Mouse (Mus musculus): ENCODE results near the gene Rnf20.
A peak's percentile ranks its signal among the peaks of the same experiment; 100 is the strongest.
"Not testable (repeated sequence)": the region's sequence is repeated elsewhere in the genome, so short reads cannot be mapped to it uniquely, and the experiment has no call there.

Rnf20 gene

GRCm38 (mm10) chr4:49623916-49624315, 7.9 kb upstream of the Rnf20 start:
- DNase-seq (ENCODE audit: low read depth, low spot score): no peak
- Histone ChIP-seq H3K36me3 (ENCODE audit: control insufficient read depth, insufficient read depth, low read length, poor library complexity, severe bottlenecking) (no peaks in the 10 kb centered on the region), H3K27me3 (ENCODE audit: control insufficient read depth, insufficient read depth, low read length, poor library complexity, severe bottlenecking) (no peaks in the 10 kb centered on the region; the same call in 1 of the 2 replicates)

- not testable (repeated sequence) for DNase-seq (ENCODE audit: low read depth, low spot score); H3K27me3 ChIP-seq (ENCODE audit: control insufficient read depth, insufficient read depth, low read length, poor library complexity, severe bottlenecking)
Observed at GRCm38 (mm10) chr4:49624969-49625368, 6.8 kb upstream of the Rnf20 start.

GRCm38 (mm10) chr4:49626973-49627372, 4.8 kb upstream of the Rnf20 start:
- Histone ChIP-seq H3K36me3 (ENCODE audit: control insufficient read depth, insufficient read depth, low read length, poor library complexity, severe bottlenecking) (no peaks in the 10 kb centered on the region), H3K27me3 (ENCODE audit: control insufficient read depth, insufficient read depth, low read length, poor library complexity, severe bottlenecking) (no peaks in the 10 kb centered on the region; the same call in 1 of the 2 replicates)
- DNase-seq (ENCODE audit: low read depth, low spot score): peak; percentile 87

More at GRCm38 (mm10) chr4:49624969-49625368, 6.8 kb upstream of the Rnf20 start:
- H3K36me3 ChIP-seq (ENCODE audit: control insufficient read depth, insufficient read depth, low read length, poor library complexity, severe bottlenecking): not testable (repeated sequence)

DNA sequence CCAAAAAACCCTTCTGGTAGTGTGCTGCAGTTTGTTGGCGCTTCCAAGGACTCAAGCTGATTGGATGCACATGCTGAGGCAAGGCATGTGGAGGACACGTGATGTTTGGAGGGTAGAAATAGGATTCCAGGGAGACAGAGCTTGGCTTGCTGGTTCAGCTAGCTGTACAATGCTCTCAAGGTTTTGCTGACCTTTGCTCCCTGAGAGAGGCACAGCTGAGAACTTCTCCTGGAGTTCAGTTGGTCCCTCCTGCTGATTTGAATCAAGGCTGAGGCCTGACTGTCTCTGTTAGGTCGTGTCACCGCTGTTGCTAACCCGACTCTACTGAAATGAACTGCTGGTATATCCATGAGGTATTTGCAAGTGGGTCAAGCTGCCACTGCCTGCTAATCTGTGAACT, 2.9 kb upstream of the Rnf20 start:
- H3K36me3 ChIP-seq (ENCODE audit: control insufficient read depth, insufficient read depth, low read length, poor library complexity, severe bottlenecking): no peaks in the 10 kb centered on the region
- no peaks in the 10 kb centered on the region; the same call in 1 of the 2 replicates for H3K27me3 ChIP-seq (ENCODE audit: control insufficient read depth, insufficient read depth, low read length, poor library complexity, severe bottlenecking)
- DNase-seq (ENCODE audit: low read depth, low spot score): no peak

- H3K36me3 ChIP-seq (ENCODE audit: control insufficient read depth, insufficient read depth, low read length, poor library complexity, severe bottlenecking): no peaks in the 10 kb centered on the region; the same call in 1 of the 2 replicates
- DNase-seq (ENCODE audit: low read depth, low spot score): no peak
Observed at GRCm38 (mm10) chr4:49632139-49632481, 304 bp downstream of the Rnf20 start.

DNA sequence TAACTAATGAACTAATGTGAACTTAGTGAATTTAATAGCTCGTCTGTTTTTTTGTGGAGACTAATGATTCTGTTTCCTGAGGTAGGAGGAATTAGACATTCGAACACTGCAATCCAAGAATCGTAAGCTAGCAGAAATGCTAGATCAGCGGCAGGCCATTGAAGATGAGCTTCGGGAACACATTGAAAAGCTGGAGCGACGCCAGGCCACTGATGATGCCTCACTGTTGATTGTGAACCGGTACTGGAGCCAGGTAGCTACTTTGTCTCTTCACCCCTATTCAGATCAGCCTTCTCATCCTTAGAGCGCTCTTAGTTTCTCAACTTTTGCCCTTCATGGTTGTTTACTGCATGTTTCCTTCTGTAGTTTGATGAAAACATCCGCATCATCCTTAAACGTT, 6.0 kb downstream of the Rnf20 start:
- DNase-seq (ENCODE audit: low read depth, low spot score): no peak
- Histone ChIP-seq H3K36me3 (ENCODE audit: control insufficient read depth, insufficient read depth, low read length, poor library complexity, severe bottlenecking) (peaks cover 6% of the 10 kb centered on the region), H3K27me3 (ENCODE audit: control insufficient read depth, insufficient read depth, low read length, poor library complexity, severe bottlenecking) (no peaks in the 10 kb centered on the region)

More at GRCm38 (mm10) chr4:49632139-49632481, 304 bp downstream of the Rnf20 start:
- no peaks in the 10 kb centered on the region for H3K27me3 ChIP-seq (ENCODE audit: control insufficient read depth, insufficient read depth, low read length, poor library complexity, severe bottlenecking)

DNA sequence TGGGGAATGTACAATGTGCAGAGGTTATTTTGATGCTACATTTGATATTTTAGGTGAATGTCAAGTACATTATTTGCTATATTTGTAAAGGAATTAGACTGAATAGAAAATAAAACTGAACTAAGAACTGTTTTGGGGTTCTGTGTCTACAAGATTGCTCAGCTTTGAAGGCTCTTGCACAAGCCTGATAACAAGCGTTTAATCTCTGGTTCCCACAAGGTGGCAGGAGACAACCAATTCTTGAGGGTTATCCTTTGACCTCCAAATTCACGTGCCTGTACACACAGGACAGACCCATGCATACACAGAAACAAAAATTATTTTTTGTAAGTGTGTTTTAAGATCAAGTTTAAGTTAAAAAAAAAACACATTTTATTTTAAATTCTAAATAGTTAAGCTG, 8.1 kb downstream of the Rnf20 start:
- Histone ChIP-seq H3K27me3 (ENCODE audit: control insufficient read depth, insufficient read depth, low read length, poor library complexity, severe bottlenecking) (no peaks in the 10 kb centered on the region), H3K36me3 (ENCODE audit: control insufficient read depth, insufficient read depth, low read length, poor library complexity, severe bottlenecking) (peaks cover 14% of the 10 kb centered on the region)
- DNase-seq (ENCODE audit: low read depth, low spot score): no peak

GRCm38 (mm10) chr4:49659421-49659820, 27.6 kb downstream of the Rnf20 start:
- Histone ChIP-seq H3K27me3 (ENCODE audit: control insufficient read depth, insufficient read depth, low read length, poor library complexity, severe bottlenecking) (no peaks in the 10 kb centered on the region), H3K36me3 (ENCODE audit: control insufficient read depth, insufficient read depth, low read length, poor library complexity, severe bottlenecking) (peaks cover 14% of the 10 kb centered on the region; the same call in 1 of the 2 replicates)
- no peak for DNase-seq (ENCODE audit: low read depth, low spot score)

GRCm38 (mm10) chr4:49661664-49662063, 29.9 kb downstream of the Rnf20 start:
- no peak for DNase-seq (ENCODE audit: low read depth, low spot score)
- H3K27me3 ChIP-seq (ENCODE audit: control insufficient read depth, insufficient read depth, low read length, poor library complexity, severe bottlenecking): no peaks in the 10 kb centered on the region
- peaks cover 9% of the 10 kb centered on the region; the same call in 1 of the 2 replicates for H3K36me3 ChIP-seq (ENCODE audit: control insufficient read depth, insufficient read depth, low read length, poor library complexity, severe bottlenecking)

- Histone ChIP-seq H3K36me3 (ENCODE audit: control insufficient read depth, insufficient read depth, low read length, poor library complexity, severe bottlenecking) (peaks cover 9% of the 10 kb centered on the region; the same call in 1 of the 2 replicates), H3K27me3 (ENCODE audit: control insufficient read depth, insufficient read depth, low read length, poor library complexity, severe bottlenecking) (no peaks in the 10 kb centered on the region)
- no peak for DNase-seq (ENCODE audit: low read depth, low spot score)
Observed at GRCm38 (mm10) chr4:49662231-49662630, 30.4 kb downstream of the Rnf20 start.

- peaks cover 5% of the 10 kb centered on the region; the same call in 1 of the 2 replicates for H3K36me3 ChIP-seq (ENCODE audit: control insufficient read depth, insufficient read depth, low read length, poor library complexity, severe bottlenecking)
- no peaks in the 10 kb centered on the region for H3K27me3 ChIP-seq (ENCODE audit: control insufficient read depth, insufficient read depth, low read length, poor library complexity, severe bottlenecking)
- DNase-seq (ENCODE audit: low read depth, low spot score): no peak
Observed at GRCm38 (mm10) chr4:49664850-49665249, 33.0 kb downstream of the Rnf20 start.

- no peak for DNase-seq (ENCODE audit: low read depth, low spot score)
- Histone ChIP-seq H3K27me3 (ENCODE audit: control insufficient read depth, insufficient read depth, low read length, poor library complexity, severe bottlenecking) (no peaks in the 10 kb centered on the region), H3K36me3 (ENCODE audit: control insufficient read depth, insufficient read depth, low read length, poor library complexity, severe bottlenecking) (no peaks in the 10 kb centered on the region)
Observed at GRCm38 (mm10) chr4:49676071-49676470, 44.3 kb downstream of the Rnf20 start.

GRCm38 (mm10) chr4:49676790-49677189, 45.0 kb downstream of the Rnf20 start:
- no peaks in the 10 kb centered on the region for H3K36me3 ChIP-seq (ENCODE audit: control insufficient read depth, insufficient read depth, low read length, poor library complexity, severe bottlenecking)
- no peaks in the 10 kb centered on the region for H3K27me3 ChIP-seq (ENCODE audit: control insufficient read depth, insufficient read depth, low read length, poor library complexity, severe bottlenecking)

DNA sequence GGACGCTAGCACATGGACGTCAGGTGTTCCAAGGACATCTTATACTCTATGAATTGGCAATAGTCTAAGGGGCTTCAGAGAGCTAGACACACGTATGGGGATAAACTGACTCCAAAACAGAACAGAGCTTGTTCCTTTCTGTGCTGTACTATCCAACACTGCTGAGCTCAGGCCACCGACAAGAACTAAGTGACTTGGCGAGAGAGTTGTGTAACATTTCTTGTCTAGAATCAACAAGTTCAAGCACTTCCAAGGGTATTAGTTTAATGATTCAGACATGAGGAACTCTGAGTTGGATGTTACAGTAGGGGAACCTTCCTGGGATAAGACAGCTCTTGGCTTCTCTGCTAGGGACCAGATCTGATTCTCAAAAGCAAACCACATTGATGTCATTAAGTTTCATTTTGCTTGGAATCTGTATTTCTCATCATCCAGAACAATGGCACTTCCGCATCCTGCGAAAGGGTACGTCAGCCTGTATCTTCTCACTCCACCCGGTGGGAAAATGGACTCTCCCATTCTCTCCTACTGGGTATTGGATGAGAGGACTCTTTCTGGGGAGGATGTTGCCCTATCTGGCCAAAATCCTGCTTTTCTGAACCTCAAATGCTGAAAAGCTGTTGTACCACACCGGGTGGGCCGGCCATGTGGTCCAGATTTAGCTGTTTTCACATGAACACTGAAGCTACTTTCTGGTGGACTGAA, 48.5 kb downstream of the Rnf20 start:
- Histone ChIP-seq H3K36me3 (ENCODE audit: control insufficient read depth, insufficient read depth, low read length, poor library complexity, severe bottlenecking) (no peaks in the 10 kb centered on the region), H3K27me3 (ENCODE audit: control insufficient read depth, insufficient read depth, low read length, poor library complexity, severe bottlenecking) (no peaks in the 10 kb centered on the region)
- DNase-seq (ENCODE audit: low read depth, low spot score): no peak

More at GRCm38 (mm10) chr4:49676790-49677189, 45.0 kb downstream of the Rnf20 start:
- DNase-seq (ENCODE audit: low read depth, low spot score): no peak

DNA sequence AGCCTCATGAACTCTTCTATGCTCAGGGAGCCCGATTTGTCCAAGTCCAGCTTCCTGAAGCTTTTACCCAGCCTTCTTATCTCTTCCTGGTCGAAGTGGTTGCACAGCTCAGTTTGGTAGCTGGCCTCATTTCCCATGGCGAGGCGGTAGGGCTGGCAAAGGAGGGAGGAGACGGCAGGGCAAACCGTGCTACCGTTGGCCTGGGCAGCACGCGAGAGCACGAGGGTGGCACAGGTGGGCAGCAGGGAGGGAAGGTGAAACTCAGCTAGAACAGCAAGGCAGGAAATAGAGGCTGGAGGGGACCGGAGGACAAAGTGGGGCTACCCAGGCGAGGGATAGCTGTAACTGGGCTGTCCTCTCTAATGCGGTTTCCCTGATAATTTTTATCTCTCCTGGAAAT, 50.0 kb downstream of the Rnf20 start, which contains the start of gene Ppp3r2:
Ppp3r2 (minus strand) TSS at position 213 of the 400 bp plus-strand sequence.
- H3K27me3 ChIP-seq (ENCODE audit: control insufficient read depth, insufficient read depth, low read length, poor library complexity, severe bottlenecking): no peaks in the 10 kb centered on the region
- H3K36me3 ChIP-seq (ENCODE audit: control insufficient read depth, insufficient read depth, low read length, poor library complexity, severe bottlenecking): no peaks in the 10 kb centered on the region
- DNase-seq (ENCODE audit: low read depth, low spot score): no peak

All from splenic B cell, adult 2 months (primary cell).